9 mouse cellular contexts compared by ENCODE assay signal in genomic region chr8:87470834-87471602, GRCm38 (mm10). TPM values are rescaled to one million over a fixed set of nuclear protein-coding genes. Genes with fewer than 3 reads are reported as not detected.
DNase-seq lines count a peak whose midpoint lies in the region; ATAC-seq and TF ChIP-seq lines count a peak whose summit lies in the region.
"Had no signal": no experiment of that assay in that cellular context is flagged by ENCODE, and none has a peak within 500 bp of the region (broad histone marks: within the 10 kb centered on the region; RNA-seq: fewer than 3 reads in every experiment).

No protein-coding gene starts in this region.

- TF ChIP-seq EP300 in heart, adult 2 months (IDR thresholded peaks at IDR 0.05; ENCODE audit: insufficient read depth, low read depth, low read length) = no peak

- H3K4me1 ChIP-seq in heart, adult 2 months (ENCODE audit: control insufficient read depth, insufficient read depth, low read length) = no peaks in the 10 kb centered on the region
- peaks cover 18% of the 10 kb centered on the region for H3K4me1 ChIP-seq in forebrain, embryonic 14.5 days (ENCODE audit: control insufficient read depth, insufficient read depth, low read length)
- peaks cover 44% of the 10 kb centered on the region for H3K4me1 ChIP-seq in midbrain, embryonic 11.5 days (ENCODE audit: control insufficient read depth, insufficient read depth, low read length)

- no peak for ATAC-seq in forebrain, embryonic 14.5 days
- no peak for ATAC-seq in midbrain, embryonic 11.5 days (ENCODE audit: low FRiP score)

- WGBS in heart, adult 2 months = 4% methylated on average over 32 of the region's 32 CpGs
- WGBS in forebrain, embryonic 14.5 days = 2% methylated on average over 32 of the region's 32 CpGs
- WGBS in midbrain, embryonic 11.5 days = 1% methylated on average over 32 of the region's 32 CpGs

- H3K9ac ChIP-seq in heart, adult 2 months (ENCODE audit: low read depth, low read length) = no peak overlapping the region
- peak overlapping the region; percentile 51; the same call in 1 of the 2 replicates for H3K9ac ChIP-seq in forebrain, embryonic 14.5 days (ENCODE audit: low read length)
- H3K9ac ChIP-seq in midbrain, embryonic 11.5 days (ENCODE audit: low read length) = peak overlapping the region; percentile 71

- H3K4me3 ChIP-seq in heart, adult 2 months = no peak overlapping the region
- H3K4me3 ChIP-seq in forebrain, embryonic 14.5 days (ENCODE audit: low read depth, low read length) = peak overlapping the region; percentile 59
- H3K4me3 ChIP-seq in midbrain, embryonic 11.5 days (ENCODE audit: low read depth, low read length) = peak overlapping the region; percentile 53

- no peak for TF ChIP-seq POLR2A in heart, adult 2 months (IDR thresholded peaks at IDR 0.05; ENCODE audit: insufficient read depth, low read depth, low read length)

- DNase-seq in heart, adult 2 months = peak; percentile 5 to 20
- DNase-seq in heart, postnatal 14 days = no peak
- DNase-seq in ES-CJ7 (ENCODE audit: low read depth, low spot score) = peak; percentile 22
- DNase-seq in forebrain, embryonic 14.5 days (ENCODE audit: low spot score) = peak; percentile 25
- peak; percentile 95 for DNase-seq in midbrain, embryonic 11.5 days (ENCODE audit: low spot score, missing footprints)
- DNase-seq in frontal cortex, postnatal 25 days (ENCODE audit: low spot score in 2 of 2) = no peak
- no peak for DNase-seq in gastrocnemius, postnatal 10 days
- DNase-seq in B cell, adult 2 months = no peak

- H3K27me3 ChIP-seq in heart, adult 2 months (ENCODE audit: control insufficient read depth, insufficient read depth, low read length) = peaks cover 33% of the 10 kb centered on the region
- peaks cover 70% of the 10 kb centered on the region for H3K27me3 ChIP-seq in forebrain, embryonic 14.5 days (replicated peaks; ENCODE audit: control insufficient read depth, insufficient read depth, low read length)
- H3K27me3 ChIP-seq in midbrain, embryonic 11.5 days (ENCODE audit: control insufficient read depth, insufficient read depth, low read length) = peaks cover 67% of the 10 kb centered on the region

- intact Hi-C loops in heart, adult 2 months (cut with DNase I) = no loop called here
- intact Hi-C loops in heart, postnatal 14 days (cut with DNase I) = no loop called here

- no peaks in the 10 kb centered on the region for H3K36me3 ChIP-seq in heart, adult 2 months (ENCODE audit: control insufficient read depth, insufficient read depth, low read length)
- no peaks in the 10 kb centered on the region for H3K36me3 ChIP-seq in forebrain, embryonic 14.5 days (ENCODE audit: control insufficient read depth, insufficient read depth, low read length)
- H3K36me3 ChIP-seq in midbrain, embryonic 11.5 days (ENCODE audit: control insufficient read depth, insufficient read depth, low read length) = no peaks in the 10 kb centered on the region

- H3K79me2 ChIP-seq in heart, adult 2 months (replicated peaks; ENCODE audit: control insufficient read depth, insufficient read depth, low read length) = no peaks in the 10 kb centered on the region

- peak overlapping the region; percentile 97 for H3K4me2 ChIP-seq in forebrain, embryonic 14.5 days (ENCODE audit: low read length)
- peak overlapping the region; percentile 95 for H3K4me2 ChIP-seq in midbrain, embryonic 11.5 days

- H3K9me3 ChIP-seq in forebrain, embryonic 14.5 days (replicated peaks; ENCODE audit: control insufficient read depth, low read length) = no peaks in the 10 kb centered on the region
- H3K9me3 ChIP-seq in midbrain, embryonic 11.5 days (ENCODE audit: control insufficient read depth, low read length) = no peaks in the 10 kb centered on the region

- H3K27ac ChIP-seq in heart, adult 2 months = no peak overlapping the region
- no peak overlapping the region for H3K27ac ChIP-seq in forebrain, embryonic 14.5 days (ENCODE audit: low read depth, low read length)
- H3K27ac ChIP-seq in midbrain, embryonic 11.5 days (ENCODE audit: low read depth, low read length) = no peak overlapping the region

- TF ChIP-seq CTCF in heart, adult 2 months (IDR thresholded peaks at IDR 0.05) = no peak

RNA-seq across cellular contexts. Expression of gene Cbln1, which starts 1.4 kb away (rescaled TPM):
- total RNA-seq in heart, adult 2 months (2021) = under 1 TPM; 0.34 to 0.98 TPM
- 0.64 and 1.1 TPM in 2 replicates for polyA plus RNA-seq in heart, adult 2 months (2012; rRNA removed)
- total RNA-seq in heart, postnatal 14 days (2021) = under 1 TPM; 0.29 to 0.37 TPM
- polyA plus RNA-seq in forebrain, embryonic 14.5 days (2014; fragmentation: Nextera tagmentation; extraction: Ambion mirVana) = 9.4 and 11.0 TPM in 2 replicates
- 8.4 and 10.8 TPM in 2 replicates for polyA plus RNA-seq in midbrain, embryonic 11.5 days (2014; fragmentation: Nextera tagmentation; extraction: Ambion mirVana)
- under 1 TPM in 1 of 2 experiments, not detected in 1; 0.29 TPM for total RNA-seq in gastrocnemius, postnatal 10 days (2021)
- total RNA-seq: CH12.LX had no signal

Comparison
In these comparisons a context has a peak if more than half of its experiments do, and no peak if none do; other contexts are left out.
1. DNase-seq: peak in heart, adult 2 months (2 of 2), ES-CJ7 (single experiment), forebrain, embryonic 14.5 days (single experiment) and midbrain, embryonic 11.5 days (single experiment); none in heart, postnatal 14 days (0 of 2), frontal cortex, postnatal 25 days (0 of 2), gastrocnemius, postnatal 10 days (single experiment) and B cell, adult 2 months (0 of 2).